Mouse (Mus musculus) cerebellum, adult 2 months (tissue): Measurements from ENCODE around the gene Ttc32.

ENCODE experiments used
- CTCF ChIP-seq: fragments of 200-500 bp; IDR thresholded peaks from 2 replicates; pipeline ENCODE4 v1.5.1; 2011; ENCODE audit warnings: low read depth, mild to moderate bottlenecking, control low read depth, low read length, moderate library complexity, borderline replicate concordance; ENCODE audit not compliant: insufficient read depth
- POLR2A ChIP-seq: fragments of 200-500 bp; IDR thresholded peaks from 2 replicates; pipeline ENCODE4 v1.6.1; 2011; ENCODE audit warnings: low read length, control low read depth, borderline replicate concordance; ENCODE audit not compliant: insufficient read depth

DNA sequence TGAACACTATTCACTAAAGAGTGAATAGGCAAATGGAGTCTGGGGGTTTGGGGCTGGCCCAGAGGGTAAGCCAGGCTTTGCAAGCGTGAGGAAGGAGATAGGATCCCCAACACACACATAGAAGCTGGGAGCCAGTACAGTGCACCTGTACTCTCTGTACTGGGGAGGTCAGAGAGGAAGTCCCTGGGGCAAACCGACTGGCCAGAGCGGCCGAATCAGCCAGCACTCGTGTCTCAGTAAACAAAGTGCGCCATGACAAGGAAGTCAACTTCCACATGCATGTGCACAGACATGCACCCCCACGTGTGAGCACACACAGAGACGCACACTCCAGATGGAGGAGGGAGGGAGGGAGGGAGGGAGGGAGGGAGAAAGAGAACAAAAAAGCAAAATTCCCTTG is 36.6 kb upstream of the Ttc32 start:
- TF ChIP-seq CTCF: no peak
- no peak for TF ChIP-seq POLR2A
